Mouse (Mus musculus) large intestine, adult 2 months (tissue): ENCODE measurements around the gene Izumo1. TPM values are rescaled to one million over a fixed set of nuclear protein-coding genes. Genes with fewer than 3 reads are reported as not detected.

Experiments used
- DNase-seq: peaks from one replicate; pipeline ENCODE4 v3.0.0-alpha.2; 2012; ENCODE audit warnings: low read depth, low spot score
- WGBS: fragments of 180-500 bp; shearing (Covaris S2); methylation state at CpG from one replicate; pipeline ENCODE4 v1.1.7; 2018; 5-methylcytosine and 5-hydroxymethylcytosine counted together
- polyA plus RNA-seq: library from polyadenylated mRNA; depleted of rRNA; stranded (reverse); fragments of >200 nt; gene quantifications from 2 replicates; pipeline ENCODE4 v1.2.3, GENCODE M21; 2012; rRNA removed

Izumo1 gene
- polyA plus RNA-seq, result 0.07 and 0.25 TPM in 2 replicates

- 37% methylated on average over 9 of the region's 9 CpGs for WGBS
- no peak for DNase-seq
Measured at GRCm38 (mm10) chr7:45621443-45621842, at the start of gene Izumo1. Gene Izumo1, plus strand, starts transcription at chr7:45621811.

DNA sequence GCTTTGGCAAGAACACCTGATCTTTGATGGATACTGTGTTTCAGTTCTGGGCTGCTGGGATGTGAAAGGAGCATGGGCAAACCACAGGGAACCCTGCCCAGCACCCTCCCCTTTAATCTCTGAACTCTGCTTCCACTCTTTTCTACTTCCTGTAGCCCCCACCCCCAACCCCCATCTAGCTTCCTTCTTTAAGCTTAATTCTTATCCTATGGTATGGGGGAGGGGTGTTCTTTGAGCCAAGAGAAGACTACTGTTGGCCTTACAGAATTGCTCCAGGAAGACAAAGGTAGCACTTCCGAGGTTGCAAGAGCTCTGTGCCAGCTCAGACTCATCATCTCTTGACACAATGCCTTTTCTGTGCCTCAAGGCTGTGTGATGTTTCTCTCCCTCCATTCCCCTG is 49.6 kb upstream of the Izumo1 start:
- WGBS, result 30% methylated on average over 1 of the region's 1 CpGs
- DNase-seq, result no peak

GRCm38 (mm10) chr7:45573954-45574353 is 47.7 kb upstream of the Izumo1 start:
- no peak for DNase-seq

DNA sequence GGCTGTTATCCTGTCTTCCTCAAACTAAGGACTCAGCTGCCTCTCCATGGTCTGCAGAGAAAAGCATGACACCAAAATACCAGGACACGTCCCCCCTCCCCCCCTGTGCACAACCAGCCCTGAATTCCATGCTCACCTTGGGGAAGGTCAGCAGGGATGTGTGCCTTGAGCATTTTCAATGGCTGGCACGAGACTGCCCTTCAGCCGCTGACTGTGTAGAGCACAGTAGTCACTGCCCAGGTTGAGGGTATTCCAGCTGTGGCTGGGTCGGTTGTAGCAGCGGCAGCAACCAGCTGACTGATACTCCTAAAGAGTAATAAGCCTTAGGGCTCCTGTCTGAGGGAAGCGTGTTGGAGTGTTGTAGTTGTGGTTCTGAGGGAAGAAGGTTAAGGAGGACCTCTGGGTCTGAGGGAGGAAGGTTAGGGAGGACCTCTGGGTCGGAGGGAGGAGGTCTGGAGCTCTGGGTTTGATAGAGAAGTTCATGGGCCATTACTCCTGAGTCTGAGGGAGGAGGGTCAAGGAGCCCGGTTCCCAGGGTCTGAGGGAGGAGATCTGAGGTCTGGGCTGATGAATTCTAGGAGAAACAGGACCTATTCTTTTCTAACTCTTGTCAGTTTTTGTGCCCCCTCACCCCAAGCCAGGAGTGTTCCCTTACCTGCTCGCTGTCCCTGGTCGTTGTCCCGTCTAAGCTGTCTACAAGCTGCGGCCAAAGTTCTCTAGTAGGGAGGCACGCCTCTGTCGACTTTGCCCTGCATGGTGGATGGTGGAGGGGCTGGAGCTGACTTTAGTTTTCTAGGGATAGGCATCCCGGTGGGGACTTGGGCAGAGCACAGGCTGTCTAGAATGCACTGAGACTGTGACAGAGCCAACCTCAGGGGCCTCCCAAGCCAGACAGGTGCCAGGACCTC is 46.9 kb upstream of the Izumo1 start:
- DNase-seq, result no peak
- 34% methylated on average over 15 of the region's 15 CpGs for WGBS

More at GRCm38 (mm10) chr7:45573954-45574353, 47.7 kb upstream of the Izumo1 start:
- WGBS, result 34% methylated on average over 8 of the region's 8 CpGs

DNA sequence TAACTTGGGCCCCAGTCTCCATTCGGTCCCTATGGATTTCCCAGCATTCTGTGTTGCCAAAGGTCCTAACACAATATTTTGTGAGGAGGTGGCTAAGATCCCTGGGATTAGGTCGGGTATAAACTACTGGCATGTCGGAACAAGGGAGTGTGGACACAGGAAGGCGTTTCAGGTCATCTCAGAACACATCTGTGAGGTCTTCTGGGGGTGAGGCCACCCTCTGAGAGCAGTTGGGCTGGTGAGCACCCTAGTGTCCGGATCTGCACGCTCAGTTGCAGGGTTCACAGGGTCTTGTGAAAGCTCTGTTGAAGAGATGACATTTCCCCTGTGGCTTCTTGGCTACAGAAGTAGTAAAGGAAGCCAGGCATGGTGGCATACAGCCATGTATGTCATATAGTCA is 35.7 kb upstream of the Izumo1 start:
- WGBS, result 97% methylated on average over 6 of the region's 6 CpGs
- no peak for DNase-seq

DNA sequence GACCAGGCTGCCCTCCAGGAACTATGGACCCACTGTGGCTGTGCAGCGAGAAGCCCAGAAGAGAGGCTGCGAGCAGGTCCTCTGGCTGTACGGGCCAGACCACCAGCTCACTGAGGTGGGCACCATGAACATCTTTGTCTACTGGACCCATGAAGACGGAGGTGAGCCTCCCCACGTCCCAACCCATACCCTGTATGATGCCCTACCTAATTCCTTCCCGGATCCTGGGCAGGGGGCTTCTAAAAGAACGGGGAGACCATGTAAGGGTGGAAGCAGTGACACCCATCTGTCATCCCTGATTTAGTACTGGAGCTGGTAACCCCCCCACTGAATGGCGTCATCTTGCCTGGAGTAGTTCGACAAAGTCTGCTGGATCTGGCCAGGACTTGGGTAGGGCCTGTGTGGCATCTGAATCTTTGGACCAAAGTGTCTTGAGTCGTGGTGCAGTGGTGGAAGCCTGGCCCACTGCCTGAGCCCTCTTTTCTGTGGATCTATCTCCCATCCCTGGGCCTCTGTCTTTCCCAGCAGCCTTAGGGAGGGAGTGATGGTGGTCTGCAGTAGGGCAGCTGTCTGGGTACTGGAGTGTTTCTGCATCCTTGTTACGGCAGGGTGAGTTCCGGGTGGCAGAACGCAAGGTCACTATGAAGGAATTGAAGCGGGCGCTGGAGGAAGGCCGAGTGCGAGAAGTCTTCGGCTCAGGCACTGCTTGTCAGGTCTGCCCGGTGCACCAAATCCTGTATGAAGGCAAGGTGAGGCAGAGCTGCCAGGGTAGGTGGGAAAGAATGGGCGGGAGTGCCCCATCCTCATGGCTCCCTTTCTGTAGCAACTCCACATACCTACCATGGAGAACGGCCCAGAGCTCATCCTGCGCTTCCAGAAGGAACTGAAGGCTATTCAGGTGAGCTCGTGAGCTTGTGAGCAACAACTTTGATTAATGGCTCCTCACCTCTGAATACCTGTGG is 33.7 kb upstream of the Izumo1 start:
- WGBS, result 93% methylated on average over 23 of the region's 23 CpGs
- DNase-seq, result no peak

DNA sequence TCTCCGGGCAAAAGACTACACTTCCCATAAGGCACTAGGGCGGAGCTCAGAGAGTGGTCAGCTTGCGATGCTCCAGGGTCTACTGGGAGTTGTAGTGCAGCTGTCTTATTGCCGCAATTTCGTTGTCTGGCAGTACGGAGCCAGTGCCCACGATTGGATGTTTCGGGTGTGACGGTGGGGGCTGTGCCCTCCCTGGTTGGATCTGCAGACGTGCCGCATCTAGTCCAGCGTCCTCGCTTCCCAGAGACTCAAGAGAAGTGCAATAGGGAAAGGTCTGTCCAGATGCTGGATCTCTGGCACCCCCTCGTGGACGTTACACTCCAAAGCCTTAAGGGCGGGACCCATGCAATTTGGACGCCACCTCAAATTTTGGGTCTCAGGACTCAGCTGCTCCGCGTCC is 32.4 kb upstream of the Izumo1 start:
- peak; percentile 90 for DNase-seq

GRCm38 (mm10) chr7:45589898-45590297 is 31.7 kb upstream of the Izumo1 start:
- 95% methylated on average over 5 of the region's 5 CpGs for WGBS
- DNase-seq, result no peak

More for the DNA sequence above, 32.4 kb upstream of the Izumo1 start:
- 2% methylated on average over 19 of the region's 19 CpGs for WGBS

GRCm38 (mm10) chr7:45590874-45591273 is 30.7 kb upstream of the Izumo1 start:
- WGBS, result 53% methylated on average over 3 of the region's 3 CpGs
- DNase-seq, result no peak

DNA sequence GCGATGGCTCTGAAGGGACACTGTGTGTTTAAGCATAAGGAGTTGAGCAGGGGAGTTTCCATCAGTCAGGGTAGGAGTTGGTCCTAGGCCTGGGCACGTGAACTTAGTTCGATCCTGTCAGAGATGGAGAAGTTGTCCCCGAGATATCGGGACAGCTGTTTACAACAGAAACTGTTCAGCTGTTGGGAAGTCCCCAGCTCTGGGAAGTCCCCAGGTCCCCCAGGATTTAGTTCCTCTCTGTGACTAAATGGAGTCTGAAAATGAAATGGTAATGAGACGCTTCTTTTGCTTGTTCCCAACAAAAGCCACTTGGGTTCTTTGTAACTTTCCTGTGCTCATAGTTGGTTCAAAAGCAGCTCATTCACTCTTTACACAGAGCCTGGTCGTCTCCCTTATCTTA is 29.7 kb upstream of the Izumo1 start:
- DNase-seq, result no peak
- WGBS, result 68% methylated on average over 7 of the region's 7 CpGs

DNA sequence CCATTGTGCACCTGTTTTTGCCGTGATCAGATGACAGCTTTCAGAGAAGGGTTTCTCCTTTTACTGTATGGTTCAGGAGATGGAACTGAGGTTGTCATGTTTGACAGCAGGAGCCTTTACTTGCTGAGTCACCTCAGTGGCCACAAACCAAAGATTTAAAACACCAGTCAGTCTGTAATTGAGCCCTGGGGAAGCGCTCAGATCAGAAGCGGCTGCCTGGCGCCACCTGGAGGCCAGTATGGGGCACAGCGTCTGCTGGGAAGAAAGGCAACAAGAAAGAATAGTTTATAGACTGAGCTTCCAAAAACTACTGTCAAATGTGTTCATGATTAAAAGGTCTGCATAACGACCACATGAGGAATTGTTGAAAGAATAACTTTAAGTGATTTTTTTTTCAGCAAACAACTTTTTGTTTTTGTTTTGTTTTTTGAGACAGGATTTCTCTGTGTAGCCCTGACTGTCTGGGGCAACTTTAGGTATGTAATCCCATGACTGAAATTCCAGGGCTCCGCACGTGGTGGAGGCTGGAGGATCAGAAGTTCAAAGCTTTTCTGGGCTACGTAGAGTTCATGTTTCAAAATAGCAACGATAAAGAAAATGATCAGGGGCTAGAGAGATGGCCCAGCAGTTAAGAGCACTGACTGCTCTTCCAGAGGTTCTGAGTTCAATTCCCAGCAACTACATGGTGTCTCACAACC is 28.3 kb upstream of the Izumo1 start:
- 24% methylated on average over 10 of the region's 10 CpGs for WGBS
- DNase-seq, result no peak

DNA sequence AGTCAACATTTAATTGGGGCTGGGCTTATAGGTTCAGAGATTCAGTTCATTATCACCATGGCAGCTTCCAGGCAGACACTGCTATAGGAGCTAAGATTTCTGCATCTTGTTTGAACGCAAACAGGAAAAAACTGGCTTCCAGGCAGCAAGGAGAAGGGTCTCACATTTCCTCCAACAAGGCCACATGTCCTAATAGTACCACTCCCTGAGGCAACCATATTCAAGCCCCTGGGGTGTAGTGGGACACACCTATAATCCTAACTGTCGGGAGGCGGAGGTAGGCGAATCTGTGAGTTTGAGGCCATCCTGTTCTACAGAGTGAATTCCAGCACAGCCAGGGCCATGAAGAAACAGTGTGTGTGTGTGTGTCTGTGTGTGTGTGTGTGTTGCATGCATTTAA is 26.4 kb upstream of the Izumo1 start:
- 81% methylated on average over 4 of the region's 4 CpGs for WGBS
- DNase-seq, result no peak

DNA sequence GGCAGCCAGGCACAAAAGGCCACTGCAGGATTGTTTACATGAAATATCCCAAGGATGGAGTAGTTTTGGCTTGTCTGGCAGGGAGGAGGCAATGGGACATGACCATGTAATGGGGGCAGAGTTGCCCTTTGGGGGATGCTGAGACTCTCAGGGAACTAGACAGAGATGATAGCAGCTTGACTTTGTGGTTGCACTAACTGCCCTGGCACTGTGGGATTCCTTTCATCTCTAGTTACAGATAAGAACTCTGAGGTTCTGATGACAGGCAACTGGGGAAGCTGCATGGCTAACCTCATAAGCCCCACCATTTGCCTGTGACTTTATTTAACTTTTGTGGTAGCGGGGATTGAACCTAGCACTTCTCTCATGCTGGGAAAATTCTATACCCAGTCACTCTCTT is 25.5 kb upstream of the Izumo1 start:
- 96% methylated on average over 1 of the region's 1 CpGs for WGBS
- DNase-seq, result no peak

- no peak for DNase-seq
- 89% methylated on average over 5 of the region's 5 CpGs for WGBS
Measured at GRCm38 (mm10) chr7:45597013-45597412, 24.6 kb upstream of the Izumo1 start.

DNA sequence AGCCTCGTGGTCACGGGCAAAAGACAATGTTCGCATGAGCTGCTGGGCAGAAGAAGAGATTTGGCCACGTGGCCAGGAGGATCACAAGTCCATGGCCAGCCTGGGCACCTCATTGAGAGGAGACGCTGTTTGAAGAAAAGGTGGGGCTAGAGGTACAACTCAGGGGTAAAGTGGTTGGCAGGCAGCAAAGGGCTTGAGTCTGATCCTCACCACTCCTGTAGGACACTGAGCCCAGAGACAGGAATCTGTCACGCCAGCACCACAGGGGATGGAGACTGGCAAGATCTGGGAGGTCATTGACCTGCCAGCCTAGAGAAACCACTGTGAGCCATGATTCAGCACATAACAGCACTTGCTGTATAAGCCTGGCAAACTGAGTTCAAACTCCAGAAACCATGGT is 24.1 kb upstream of the Izumo1 start:
- DNase-seq, result no peak
- WGBS, result 75% methylated on average over 6 of the region's 6 CpGs

GRCm38 (mm10) chr7:45598960-45599879 is 22.4 kb upstream of the Izumo1 start:
- DNase-seq, result no peak

GRCm38 (mm10) chr7:45605704-45606289 is 15.8 kb upstream of the Izumo1 start:
- no peak for DNase-seq
- whole genome bisulfite sequencing, result 44% methylated on average over 9 of the region's 9 CpGs

More at GRCm38 (mm10) chr7:45598960-45599879, 22.4 kb upstream of the Izumo1 start:
- 29% methylated on average over 18 of the region's 18 CpGs for WGBS

- no peak for DNase-seq
- 66% methylated on average over 1 of the region's 1 CpGs for WGBS
Measured at GRCm38 (mm10) chr7:45609511-45609910, 12.1 kb upstream of the Izumo1 start.
